Mouse (Mus musculus): ENCODE data around the gene Mlx.

The Mlx gene

DNA sequence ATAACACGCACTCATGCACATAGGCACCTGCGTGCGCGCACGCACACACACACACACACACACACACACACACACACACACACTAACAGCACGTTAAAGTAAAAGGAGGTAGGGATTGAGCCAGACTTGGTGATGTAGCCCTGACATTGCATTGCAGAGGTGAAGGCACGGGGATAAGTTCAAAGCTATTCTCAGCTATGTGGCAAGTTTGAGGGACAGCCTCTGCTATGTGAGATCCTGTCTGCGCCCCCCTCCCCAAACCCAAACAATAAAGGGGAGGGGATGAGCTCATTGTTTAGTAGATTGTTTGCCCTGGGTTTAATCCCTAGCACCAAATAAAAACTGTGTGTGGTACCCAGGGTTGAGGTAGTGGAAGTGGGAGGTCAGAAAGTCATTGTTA is 54.0 kb downstream of the Mlx start:
- no peak for DNase-seq

Measured in kidney, adult 9 months (tissue).